Mouse (Mus musculus) layer of hippocampus, postnatal 14 days (tissue): ENCODE measurements around the gene Ubn1. TPM values are rescaled to one million over a fixed set of nuclear protein-coding genes. Genes with fewer than 3 reads are reported as not detected.

Experiments
- total RNA-seq, 2 experiments: library from RNA; stranded (reverse); gene quantifications; 2 replicates each; pipeline ENCODE4 v1.2.3; 2021

Gene Ubn1
- total RNA-seq, 2 experiments from 2014 or later = 40.1 to 40.6 TPM

Other genes starting within 250 kb of the Ubn1 start
- gene 4930562C15Rik, start 214.6 kb upstream of the Ubn1 start, total RNA-seq = not detected
- gene Ubald1, start 169.7 kb upstream of the Ubn1 start, total RNA-seq = 10 to 100 TPM; 80.1 to 84.6 TPM
- gene Mgrn1, start 163.8 kb upstream of the Ubn1 start, total RNA-seq = 100 to 1,000 TPM; 190 to 194 TPM
- gene Nudt16l1, start 111.3 kb upstream of the Ubn1 start, total RNA-seq = 10 to 100 TPM; 75.5 to 77.1 TPM
- gene Anks3, start 85.9 kb upstream of the Ubn1 start, total RNA-seq = 10 to 100 TPM; 57.1 to 58.6 TPM
- gene Sept12, start 52.2 kb upstream of the Ubn1 start, total RNA-seq = not detected
- not detected for gene Smim22, start 42.8 kb upstream of the Ubn1 start, total RNA-seq
- gene Rogdi, start 36.5 kb upstream of the Ubn1 start, total RNA-seq = 100 to 1,000 TPM; 280 to 286 TPM
- gene Glyr1, start 194 bp upstream of the Ubn1 start, total RNA-seq = 100 to 1,000 TPM; 132 to 134 TPM
- gene Ppl, start 82.4 kb downstream of the Ubn1 start, total RNA-seq = under 1 TPM; 0.91 to 0.99 TPM
- 1 to 10 TPM; 2.4 to 3.4 TPM for gene Sec14l5, start 97.1 kb downstream of the Ubn1 start, total RNA-seq
- 1 to 10 TPM; 8.8 to 9.4 TPM for gene Nagpa, start 154.0 kb downstream of the Ubn1 start, total RNA-seq
- gene AU021092, start 172.2 kb downstream of the Ubn1 start, total RNA-seq = 1 to 10 TPM; 9.6 to 9.8 TPM
- 10 to 100 TPM; 25.6 to 30.7 TPM for gene Alg1, start 183.6 kb downstream of the Ubn1 start, total RNA-seq
- gene Eef2kmt, start 205.9 kb downstream of the Ubn1 start, total RNA-seq = 1 to 10 TPM; 3.6 to 4.0 TPM